Mouse (Mus musculus): ENCODE measurements around the gene Ngp.

DNA sequence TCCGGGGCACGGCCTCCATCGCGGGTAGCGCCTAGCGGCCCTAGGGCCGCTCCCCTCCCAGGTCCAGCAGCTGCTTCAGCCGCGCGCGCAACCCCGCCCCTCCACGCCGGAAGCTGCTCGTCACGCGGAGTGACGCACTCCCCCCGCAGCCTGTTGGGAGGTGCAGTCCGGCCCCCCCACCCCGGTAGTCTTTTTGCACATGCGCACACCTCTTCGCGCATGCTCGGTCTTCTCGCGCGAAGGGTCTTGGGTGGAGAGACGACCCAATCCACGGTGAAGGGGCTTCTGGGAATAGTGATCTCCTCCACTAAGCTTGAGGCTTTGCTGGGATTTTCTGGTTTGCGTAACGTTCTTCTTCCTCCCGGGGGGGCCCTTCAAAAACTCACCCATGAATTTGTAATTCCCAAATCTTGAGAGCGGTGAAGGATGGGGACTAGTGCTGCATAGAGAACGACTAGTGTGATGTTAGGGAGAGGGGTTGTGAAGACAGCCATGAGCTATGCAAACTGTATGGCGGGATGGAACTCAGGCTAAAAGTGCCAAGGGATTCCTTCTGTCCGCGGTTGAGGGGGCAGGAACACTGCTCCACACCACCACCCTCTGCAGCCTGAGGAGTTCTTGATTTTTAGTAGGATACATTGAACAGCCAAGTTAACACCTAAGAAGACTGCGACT is 11.3 kb upstream of the Ngp start, which contains the start of gene Ptpn23:
- no peak for TF ChIP-seq CTCF (IDR thresholded peaks at IDR 0.05; ENCODE audit: borderline replicate concordance, insufficient read depth, low read length)
- peak; percentile 66 for TF ChIP-seq POLR2A (IDR thresholded peaks at IDR 0.05; ENCODE audit: low read depth, low read length)

Measured in embryonic fibroblast, embryonic 13.5 days (primary cell).